Mouse (Mus musculus) heart, embryonic 15.5 days (tissue): ENCODE data around the gene 1700020L24Rik. TPM values are rescaled to one million over a fixed set of nuclear protein-coding genes. Genes with fewer than 3 reads are reported as not detected.

Experiments used
- ATAC-seq: fragments of 200-750 bp; cut with Nextera tagmentation; replicated peaks from 2 replicates; pipeline ENCODE4 v1.8.0; 2017; ENCODE audit warnings: low read depth, moderate TSS enrichment; ENCODE audit not compliant: insufficient number of reproducible peaks, insufficient read depth, low FRiP score
- H3K27ac ChIP-seq: fragments of 300-500 bp; sonication (generic); 2 replicates; pipeline ENCODE4 v1.5.1; 2015; ENCODE audit warnings: mild to moderate bottlenecking, inconsistent platforms
- H3K27me3 ChIP-seq: fragments of 300-500 bp; sonication (generic); 2 replicates; pipeline ENCODE4 v1.6.1; 2015; ENCODE audit warnings: inconsistent platforms
- H3K36me3 ChIP-seq: fragments of 300-500 bp; sonication (generic); 2 replicates; pipeline ENCODE4 v1.6.1; 2015; ENCODE audit warnings: mild to moderate bottlenecking, inconsistent platforms
- H3K4me1 ChIP-seq: fragments of 300-500 bp; sonication (generic); replicated peaks from 2 replicates; pipeline ENCODE4 v1.6.1; 2015; ENCODE audit warnings: inconsistent platforms
- H3K4me2 ChIP-seq: fragments of 300-500 bp; sonication (generic); 2 replicates; pipeline ENCODE4 v1.6.1; 2015; ENCODE audit warnings: inconsistent platforms, mild to moderate bottlenecking, moderate library complexity
- H3K4me3 ChIP-seq: fragments of 300-500 bp; sonication (generic); 2 replicates; pipeline ENCODE4 v1.5.1; 2015; ENCODE audit warnings: mild to moderate bottlenecking, inconsistent platforms
- H3K9ac ChIP-seq: fragments of 300-500 bp; sonication (generic); 2 replicates; pipeline ENCODE4 v1.6.1; 2015; ENCODE audit warnings: mild to moderate bottlenecking, inconsistent platforms
- H3K9me3 ChIP-seq: fragments of 300-500 bp; sonication (generic); replicated peaks from 2 replicates; pipeline ENCODE4 v1.6.1; 2016; ENCODE audit warnings: inconsistent platforms
- WGBS: fragments of 180-500 bp; shearing (Covaris S2); methylation state at CpG from one replicate; pipeline ENCODE4 v1.1.7; 2015; ENCODE audit warnings: mixed read lengths; 5-methylcytosine and 5-hydroxymethylcytosine counted together
- polyA plus RNA-seq: library from polyadenylated mRNA; unstranded; fragments of >200 nt; fragmentation: Nextera tagmentation; extraction: Ambion mirVana; gene quantifications from 2 replicates; pipeline ENCODE4 v1.2.1, GENCODE M21; 2015

Gene 1700020L24Rik
- polyA plus RNA-seq, 1 experiment from 2014 or later = 0.82 TPM

GRCm38 (mm10) chr11:83473235-83474016 is 35.9 kb downstream of the 1700020L24Rik start:
- peak; percentile 77 for ATAC-seq
- Histone ChIP-seq H3K27me3 (no peaks in the 10 kb centered on the region), H3K4me2 (peak overlapping the region; percentile 69), H3K27ac (peak overlapping the region; percentile 89), H3K9me3 (no peaks in the 10 kb centered on the region), H3K4me1 (peaks cover 17% of the 10 kb centered on the region), H3K9ac (peak overlapping the region; percentile 86), H3K4me3 (peak overlapping the region; percentile 94), H3K36me3 (peaks cover 7% of the 10 kb centered on the region)
- under 1% methylated on average over 40 of the region's 52 CpGs for WGBS

Other genes starting within 250 kb of the 1700020L24Rik start
- gene Slfn3, start 246.3 kb upstream of the 1700020L24Rik start, polyA plus RNA-seq = 1.3 TPM in 2 replicates
- 0.20 and 0.41 TPM in 2 replicates for gene Slfn14, start 151.0 kb upstream of the 1700020L24Rik start, polyA plus RNA-seq
- 32.1 and 39.5 TPM in 2 replicates for gene Ap2b1, start 138.7 kb upstream of the 1700020L24Rik start, polyA plus RNA-seq
- 7.9 and 8.9 TPM in 2 replicates for gene Pex12, start 135.1 kb upstream of the 1700020L24Rik start, polyA plus RNA-seq
- gene Rasl10b, start 28.5 kb upstream of the 1700020L24Rik start, polyA plus RNA-seq = 8.1 and 9.7 TPM in 2 replicates
- gene Gas2l2, start 8.2 kb upstream of the 1700020L24Rik start, polyA plus RNA-seq = 0.11 and 0.13 TPM in 2 replicates
- gene Mmp28, start 25.4 kb downstream of the 1700020L24Rik start, polyA plus RNA-seq = 3.8 and 4.0 TPM in 2 replicates
- 8.8 and 10.5 TPM in 2 replicates for gene Taf15, start 35.4 kb downstream of the 1700020L24Rik start, polyA plus RNA-seq
- 0.09 TPM in 1 of 2 replicates, not detected in the other for gene Heatr9, start 84.5 kb downstream of the 1700020L24Rik start, polyA plus RNA-seq
- 0.52 and 1.7 TPM in 2 replicates for gene Ccl5, start 92.8 kb downstream of the 1700020L24Rik start, polyA plus RNA-seq
- 3.0 and 7.0 TPM in 2 replicates for gene Ccl9, start 141.0 kb downstream of the 1700020L24Rik start, polyA plus RNA-seq
- 5.5 and 5.9 TPM in 2 replicates for gene Ccl6, start 155.4 kb downstream of the 1700020L24Rik start, polyA plus RNA-seq
- not detected in 2 replicates for gene Rpl9-ps1, start 207.9 kb downstream of the 1700020L24Rik start, polyA plus RNA-seq
- 1.0 and 1.1 TPM in 2 replicates for gene Ccl3, start 211.7 kb downstream of the 1700020L24Rik start, polyA plus RNA-seq
- 1.1 and 1.3 TPM in 2 replicates for gene Ccl4, start 224.9 kb downstream of the 1700020L24Rik start, polyA plus RNA-seq